Mouse (Mus musculus) spleen, postnatal 0 days (tissue): ENCODE results near the gene Fubp3. TPM values are rescaled to one million over a fixed set of nuclear protein-coding genes. Genes with fewer than 3 reads are reported as not detected.

Source experiments
- polyA plus RNA-seq: library from polyadenylated mRNA; unstranded; fragments of >200 nt; fragmentation: Nextera tagmentation; extraction: Ambion mirVana; gene quantifications from 2 replicates; pipeline ENCODE4 v1.2.1, GENCODE M21; 2015

Fubp3 gene
- polyA plus RNA-seq = 31.6 and 35.2 TPM in 2 replicates

GRCm38 (mm10) chr2:31572051-31572914 lies at the start of gene Fubp3:
Fubp3 (plus strand) TSS chr2:31572651.

GRCm38 (mm10) chr2:31639901-31640608 lies 67.6 kb downstream of the Fubp3 start, which contains the start of gene Prdm12:
Prdm12 (plus strand) TSS chr2:31640037.

Other genes starting within 250 kb of the Fubp3 start
- gene Ass1, start 102.4 kb upstream of the Fubp3 start, polyA plus RNA-seq = 7.8 and 8.7 TPM in 2 replicates
- gene Prdm12, start 67.4 kb downstream of the Fubp3 start, polyA plus RNA-seq = not detected in 2 replicates
- 39.8 and 45.8 TPM in 2 replicates for gene Exosc2, start 98.1 kb downstream of the Fubp3 start, polyA plus RNA-seq
- gene Abl1, start 115.7 kb downstream of the Fubp3 start, polyA plus RNA-seq = 10.2 and 11.6 TPM in 2 replicates
- 0.25 and 0.36 TPM in 2 replicates for gene Qrfp, start 237.9 kb downstream of the Fubp3 start, polyA plus RNA-seq